Mouse (Mus musculus): ENCODE data around the gene Cdkl1.
A peak's percentile ranks its signal among the peaks of the same experiment; 100 is the strongest.

The Cdkl1 gene

DNA sequence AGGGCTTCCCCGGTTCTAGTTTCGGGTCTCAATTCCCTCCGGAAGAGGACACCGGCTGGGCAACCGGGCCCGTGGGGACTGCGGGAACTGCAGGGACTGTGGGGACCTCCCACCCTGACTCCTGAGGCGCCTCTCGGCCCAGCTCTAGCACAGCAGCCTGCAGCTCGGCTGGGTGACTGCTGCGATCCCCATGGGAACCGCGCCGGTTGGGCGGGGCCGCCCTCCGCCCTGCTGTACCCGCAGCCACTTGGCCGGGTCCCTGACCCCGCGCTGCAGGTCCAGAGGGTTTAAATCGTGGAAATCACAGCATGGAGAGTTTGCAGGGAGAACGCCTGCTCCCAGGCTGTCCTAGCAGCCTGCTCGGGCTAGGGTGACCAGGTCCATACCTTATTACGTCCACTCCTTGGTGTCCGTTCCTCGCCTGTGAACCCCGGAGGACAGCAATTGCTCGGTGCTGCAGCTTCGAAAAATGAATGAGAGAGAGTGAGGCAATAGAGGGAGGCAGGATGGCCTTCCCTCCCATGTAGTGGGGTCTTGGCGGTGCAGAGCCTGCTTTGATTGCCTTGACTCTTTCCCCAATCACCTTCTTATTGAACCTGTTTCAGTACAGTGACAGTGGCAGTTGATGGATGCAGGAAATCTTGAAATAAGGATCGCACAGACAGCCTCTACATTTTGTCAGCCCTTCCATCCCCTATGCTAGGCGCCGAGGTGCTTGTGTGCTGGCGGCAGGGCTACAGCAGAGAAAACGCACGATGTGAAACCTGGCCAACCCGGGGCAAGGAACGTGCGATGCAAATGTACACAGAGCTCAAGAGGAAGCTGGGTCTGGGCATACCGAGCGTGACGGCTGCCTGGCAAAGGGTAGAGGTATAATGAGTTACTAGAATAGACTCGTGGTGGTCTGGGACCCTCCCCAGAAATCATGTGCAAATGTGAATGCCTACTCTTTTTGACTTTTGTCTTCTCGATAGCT, at the start of gene Cdkl1:
Cdkl1 (minus strand) TSS at position 738 of the 976 bp plus-strand sequence.
- DNase-seq (ENCODE audit: low spot score), result peak; percentile 74

GRCm38 (mm10) chr12:69838376-69838775, 47.3 kb upstream of the Cdkl1 start:
- no peak for DNase-seq (ENCODE audit: low spot score)

DNA sequence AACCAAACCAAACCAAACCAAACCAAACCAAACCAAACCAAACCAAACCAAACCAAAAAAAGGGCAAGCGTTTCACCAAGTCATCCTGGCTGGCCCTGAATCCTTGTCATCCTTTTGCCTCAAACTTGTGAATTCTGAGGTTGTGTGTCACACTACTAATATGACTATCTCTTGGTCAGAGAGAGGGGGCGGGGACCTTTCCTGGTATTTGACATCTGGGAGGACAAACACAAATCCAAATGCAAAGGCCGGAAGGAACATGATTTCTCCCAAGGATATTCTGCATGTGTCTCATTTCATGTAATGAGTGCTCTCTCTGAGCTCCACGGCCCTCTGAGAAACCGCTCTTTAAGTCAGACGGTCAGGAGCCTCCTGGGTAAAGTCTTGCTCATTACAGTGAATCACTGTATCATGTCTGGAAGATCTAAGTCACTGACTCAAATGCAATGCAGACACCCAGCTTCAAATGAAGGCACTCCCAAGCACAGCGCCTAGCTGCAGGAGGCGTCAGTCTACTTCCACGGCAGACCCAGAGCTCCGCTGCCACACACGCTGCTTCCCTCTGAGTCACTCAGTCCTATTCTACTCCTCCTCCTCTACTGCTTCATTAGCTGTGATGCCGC, 43.0 kb upstream of the Cdkl1 start:
- DNase-seq (ENCODE audit: low spot score), result no peak

DNA sequence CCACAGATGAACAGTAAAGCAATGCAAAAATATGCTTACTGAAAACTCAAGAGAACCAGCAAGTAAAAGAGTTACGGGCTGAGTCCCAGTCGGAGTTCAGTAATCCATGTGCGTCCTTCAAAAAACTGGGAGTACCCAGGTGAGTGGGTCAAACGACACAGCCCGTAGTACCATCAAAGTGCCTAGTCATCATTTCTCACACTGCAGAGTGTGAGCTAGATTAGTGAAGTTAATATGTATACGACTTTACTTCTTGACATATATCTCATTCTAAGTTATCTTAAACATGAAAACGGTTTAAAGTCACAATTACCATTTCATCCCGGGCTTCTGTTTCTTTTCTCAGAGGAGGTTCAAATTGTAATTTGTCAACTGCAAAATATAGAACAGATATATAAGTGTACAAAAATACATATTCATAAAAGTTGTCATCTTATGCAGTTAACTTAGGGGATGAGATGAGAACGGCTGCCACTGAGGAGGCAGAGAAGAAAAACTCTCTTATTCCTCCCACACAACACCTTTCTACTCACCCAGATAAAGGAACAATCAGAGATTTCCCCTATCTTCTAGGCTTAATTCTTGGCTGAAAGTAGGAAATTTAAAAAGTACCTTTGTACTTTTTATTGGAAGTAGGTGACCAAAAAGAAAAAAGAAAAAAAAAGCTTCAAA, 40.3 kb upstream of the Cdkl1 start:
- DNase-seq (ENCODE audit: low spot score), result no peak

DNA sequence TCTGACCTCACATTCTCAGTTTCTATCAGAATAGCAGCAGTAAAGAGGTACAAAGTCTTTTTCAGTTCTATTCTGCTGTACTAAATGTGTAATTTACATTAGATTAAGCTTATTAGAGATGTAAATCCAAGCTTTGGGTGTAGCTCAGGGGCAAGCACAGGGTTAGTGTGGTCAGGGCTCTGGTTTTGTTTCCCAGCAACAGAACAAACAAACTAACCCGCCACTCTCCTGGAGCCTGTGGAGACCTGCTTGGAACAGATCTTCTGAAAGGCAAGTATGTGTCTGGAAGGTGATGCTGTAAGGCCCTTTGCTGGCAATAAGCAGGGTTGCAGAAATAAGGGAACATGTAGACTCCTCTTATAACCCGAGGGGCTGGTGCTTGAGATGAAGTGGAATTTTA, 37.1 kb upstream of the Cdkl1 start:
- no peak for DNase-seq (ENCODE audit: low spot score)

DNA sequence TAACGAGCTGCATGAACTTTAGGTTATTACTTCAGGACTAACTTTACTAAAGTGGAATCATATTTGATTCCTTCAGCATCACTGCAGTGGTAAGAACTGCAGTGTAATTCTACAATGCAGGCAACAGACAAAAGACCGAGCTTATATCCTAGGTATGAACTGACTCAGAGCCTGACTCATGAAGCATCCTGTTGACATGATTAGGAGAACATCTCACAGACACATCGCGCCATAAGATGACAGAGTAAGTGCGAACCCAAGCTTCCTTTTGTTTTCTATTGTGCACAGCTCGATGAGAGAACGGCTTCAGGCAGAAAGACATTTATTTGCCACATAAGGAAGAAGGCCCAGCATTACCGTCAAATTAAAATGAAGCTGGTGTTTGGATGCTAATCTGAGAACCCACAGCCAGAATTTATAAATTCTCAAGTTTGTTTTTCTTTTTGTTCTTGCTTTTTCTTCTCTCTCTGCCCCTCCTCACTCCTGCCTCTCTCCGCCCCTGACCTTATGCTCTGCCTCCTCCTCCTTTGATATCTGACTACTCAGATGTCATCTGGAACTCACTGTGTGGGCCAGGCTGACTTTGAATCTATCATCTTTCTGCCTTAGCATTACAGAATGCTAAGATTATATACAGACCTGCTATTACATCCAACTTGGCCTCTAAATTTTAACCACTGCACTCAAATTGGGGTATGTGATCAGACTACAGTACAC, 34.0 kb upstream of the Cdkl1 start:
- no peak for DNase-seq (ENCODE audit: low spot score)

- no peak for DNase-seq (ENCODE audit: low spot score)
Measured at GRCm38 (mm10) chr12:69814272-69814671, 23.2 kb upstream of the Cdkl1 start.

DNA sequence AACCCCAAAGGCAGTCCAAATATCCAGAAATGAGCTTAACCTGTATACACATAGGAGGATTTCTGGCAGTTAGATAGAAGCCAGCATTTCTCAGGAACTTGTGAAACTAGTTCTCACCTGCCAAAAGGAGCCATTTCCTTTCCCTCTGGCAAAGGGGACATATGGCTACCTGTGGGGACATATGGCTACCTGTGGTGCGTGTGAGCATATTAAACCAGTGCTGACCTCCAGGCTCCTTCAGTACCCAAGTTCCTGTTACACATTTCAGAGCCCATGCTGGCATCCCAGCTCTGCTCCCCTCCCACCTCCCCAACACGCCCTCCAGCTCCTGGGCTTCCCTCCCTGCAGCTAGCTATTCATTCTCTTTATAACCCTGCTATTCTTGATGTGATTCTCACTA, 22.5 kb upstream of the Cdkl1 start:
- no peak for DNase-seq (ENCODE audit: low spot score)

DNA sequence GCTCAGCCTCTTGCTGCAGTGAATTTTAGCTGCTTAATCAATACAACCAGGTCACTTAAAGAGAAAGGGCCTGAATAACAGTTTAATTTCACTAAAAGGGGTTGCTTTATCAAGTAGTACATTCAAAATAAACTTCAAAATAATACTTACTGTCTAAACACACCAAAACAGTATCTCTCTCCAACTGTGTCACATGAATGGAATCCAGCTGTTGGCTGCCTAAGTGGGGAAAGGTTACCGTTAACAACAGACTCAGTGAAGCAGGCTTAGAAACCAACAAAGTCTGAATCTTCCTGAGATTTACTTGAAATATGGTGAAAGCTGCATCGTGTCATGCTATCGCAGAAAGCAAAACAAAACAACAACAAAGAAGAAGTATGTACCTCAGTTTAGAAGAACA, 21.9 kb upstream of the Cdkl1 start:
- no peak for DNase-seq (ENCODE audit: low spot score)

GRCm38 (mm10) chr12:69811976-69812375, 20.9 kb upstream of the Cdkl1 start:
- no peak for DNase-seq (ENCODE audit: low spot score)

DNA sequence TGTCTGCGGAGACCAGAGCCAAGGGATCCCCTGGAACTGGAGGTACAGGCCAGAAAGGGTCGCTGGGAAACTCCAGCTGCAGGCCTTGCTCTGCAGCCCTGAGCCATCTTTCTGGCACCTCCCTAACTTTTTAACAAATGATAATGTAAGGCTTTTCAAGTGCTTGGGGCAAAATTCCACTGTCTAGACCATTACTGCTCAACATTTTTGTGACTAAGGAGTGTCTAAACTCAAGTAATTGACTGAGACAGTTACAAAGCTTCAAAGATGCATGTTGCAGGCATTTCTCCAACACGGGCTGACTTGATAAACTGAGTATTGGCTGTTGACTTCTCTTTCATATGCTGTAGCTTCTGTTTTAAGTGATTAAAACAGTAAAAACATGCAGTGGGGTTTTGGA, 18.4 kb upstream of the Cdkl1 start:
- DNase-seq (ENCODE audit: low spot score), result no peak

DNA sequence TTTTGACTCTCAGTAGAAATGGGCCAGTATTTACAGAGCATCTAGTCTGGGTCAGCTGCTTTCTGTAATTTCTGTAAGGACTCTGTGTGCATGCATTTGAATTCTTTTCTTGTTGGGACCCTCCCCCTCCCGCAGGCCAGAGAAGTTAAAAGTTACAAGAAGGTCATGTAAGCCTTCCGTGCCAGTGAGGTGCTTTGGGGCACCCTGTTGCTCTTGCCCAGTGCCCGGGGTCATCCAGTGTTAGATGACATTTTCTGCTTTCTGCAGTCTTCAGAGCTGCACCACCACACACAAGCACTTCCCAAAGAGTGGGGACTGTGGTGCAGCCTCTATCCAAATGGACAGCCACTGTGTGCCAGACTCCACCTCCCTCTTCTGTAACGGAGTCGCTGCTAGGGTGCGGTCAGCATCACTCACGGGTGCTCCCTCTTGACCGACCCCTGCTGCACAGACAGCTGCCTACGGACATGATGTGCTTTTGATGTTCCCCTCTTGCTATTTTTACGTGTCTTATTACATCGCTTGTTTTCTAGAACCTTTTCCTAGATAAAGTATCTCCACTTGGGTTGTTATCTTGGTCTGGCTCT, 16.4 kb upstream of the Cdkl1 start:
- DNase-seq (ENCODE audit: low spot score), result no peak

- DNase-seq (ENCODE audit: low spot score), result no peak
Measured at GRCm38 (mm10) chr12:69805148-69805547, 14.1 kb upstream of the Cdkl1 start.

DNA sequence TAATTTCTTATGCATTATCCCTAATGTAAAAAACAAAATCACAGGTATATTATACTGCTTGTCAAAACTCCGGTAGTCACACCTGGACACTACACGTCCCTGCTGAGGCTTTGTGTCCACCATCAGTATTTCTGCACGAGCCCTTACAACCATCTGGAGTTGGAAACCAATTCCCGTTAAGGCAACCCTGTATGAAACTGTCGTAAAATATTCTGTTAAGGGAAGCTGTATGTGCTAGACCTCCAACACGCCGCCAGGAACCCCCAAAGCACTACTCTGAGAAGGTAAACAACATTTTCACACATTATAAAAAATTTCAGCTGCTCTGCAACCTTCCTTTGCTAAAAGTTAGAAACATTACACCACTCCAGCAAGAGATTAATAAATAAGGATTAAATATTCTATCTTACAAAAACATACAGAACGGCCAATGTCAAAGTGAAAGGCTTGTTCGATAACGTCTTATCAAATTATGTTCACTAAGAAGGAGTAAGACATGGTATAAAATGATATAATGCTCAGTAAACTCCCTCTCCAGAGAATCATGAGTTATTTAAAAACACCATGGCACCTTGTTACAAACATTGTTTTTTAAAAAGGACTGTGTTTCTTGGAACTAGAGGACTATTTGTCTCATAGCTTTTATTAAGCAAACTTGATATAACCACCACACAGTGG, 13.5 kb upstream of the Cdkl1 start:
- no peak for DNase-seq (ENCODE audit: low spot score)

DNA sequence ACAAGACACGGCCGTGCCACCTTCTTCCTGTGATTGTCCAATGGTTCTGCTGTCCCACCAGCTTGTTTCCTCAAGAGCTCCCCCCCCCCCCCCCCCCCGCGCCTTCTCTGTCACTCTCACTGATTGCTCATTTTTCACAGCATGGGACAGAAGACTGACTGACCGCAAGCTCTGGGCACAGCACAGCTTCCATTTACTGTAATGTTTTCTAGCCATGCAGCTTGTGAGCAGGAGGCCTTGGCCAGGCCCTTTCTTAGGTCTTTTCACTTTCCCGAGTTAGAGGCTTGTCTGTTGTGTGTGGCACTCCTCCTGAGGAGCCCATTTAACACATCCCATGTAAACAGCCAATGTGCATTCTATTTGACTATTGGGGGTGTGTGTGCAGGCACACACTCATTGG, 12.1 kb upstream of the Cdkl1 start:
- no peak for DNase-seq (ENCODE audit: low spot score)

DNA sequence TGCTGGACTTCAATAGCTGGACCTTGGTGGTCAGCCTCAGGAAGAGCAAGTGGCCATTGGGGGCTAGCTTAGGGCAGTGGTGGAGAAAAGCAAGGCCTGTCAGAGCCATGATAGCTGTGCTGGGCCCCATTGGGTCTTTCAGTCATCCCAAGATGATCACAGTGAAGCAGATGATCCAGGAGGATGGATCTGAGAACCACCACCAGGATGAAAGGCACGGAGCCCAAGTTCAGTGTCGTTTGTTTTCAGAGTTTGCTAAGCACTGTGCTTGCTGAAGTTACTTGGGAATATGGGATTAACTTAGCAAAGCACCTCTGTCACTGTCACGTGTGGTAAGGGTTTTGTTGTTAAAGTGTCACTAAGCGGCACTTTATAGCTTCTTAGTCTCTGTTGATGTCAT, 9.5 kb upstream of the Cdkl1 start:
- no peak for DNase-seq (ENCODE audit: low spot score)

DNA sequence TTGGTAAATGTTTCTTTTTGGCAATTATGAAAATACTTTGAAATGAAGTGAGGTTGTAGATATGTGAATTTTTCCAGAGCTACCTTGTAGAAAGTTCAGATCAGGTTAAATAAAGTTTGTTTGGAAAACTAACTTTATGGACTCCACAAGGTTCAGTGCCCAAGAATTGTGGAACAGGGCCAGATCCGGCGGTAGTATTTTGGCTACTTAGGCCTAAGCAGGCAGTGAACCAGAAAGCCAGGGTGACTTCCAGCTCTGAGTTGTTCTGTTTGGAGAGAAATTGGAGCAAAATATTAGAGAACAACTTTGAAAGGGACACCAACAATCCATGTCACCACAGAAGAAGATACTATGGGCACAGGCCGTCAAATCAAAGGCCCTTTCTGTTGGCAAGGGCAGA, 5.2 kb upstream of the Cdkl1 start:
- DNase-seq (ENCODE audit: low spot score), result no peak

DNA sequence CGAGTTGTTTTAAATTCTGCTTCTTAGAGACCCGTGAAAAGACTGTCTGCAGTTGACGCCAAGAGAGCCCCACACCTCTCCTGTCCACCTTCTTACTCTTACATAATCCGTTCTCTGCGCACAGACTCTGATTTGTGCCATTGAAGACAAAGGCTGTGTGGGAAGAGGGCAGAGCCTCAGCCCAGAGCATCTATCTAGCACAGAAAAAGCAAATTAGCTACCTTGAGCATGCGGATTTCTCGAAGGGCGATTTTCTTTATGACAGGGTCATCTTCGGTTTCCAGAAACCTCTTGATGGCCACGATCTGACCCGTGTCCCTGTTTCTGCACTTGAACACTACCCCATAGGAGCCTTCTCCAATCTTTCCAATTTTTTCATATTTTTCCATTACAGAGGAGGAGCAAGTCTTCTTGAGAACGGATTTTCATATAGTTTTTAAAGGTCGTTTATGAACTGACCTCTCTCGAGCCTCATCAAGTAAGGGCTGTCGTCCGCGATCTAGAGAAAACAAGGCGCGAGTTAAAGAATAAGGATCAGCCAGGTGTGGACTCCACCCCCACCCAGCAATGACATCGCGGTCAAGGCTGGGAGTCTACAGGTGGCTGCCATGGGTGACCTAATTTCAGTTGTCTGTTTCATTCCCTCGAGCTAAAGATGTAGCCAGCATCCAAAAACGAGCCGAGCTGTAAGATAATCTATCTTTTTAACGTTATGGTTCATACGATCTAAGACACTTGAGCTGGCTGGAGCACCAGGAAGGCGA, 1.1 kb downstream of the Cdkl1 start:
- DNase-seq (ENCODE audit: low spot score), result no peak

GRCm38 (mm10) chr12:69788380-69788779, 2.7 kb downstream of the Cdkl1 start:
- DNase-seq (ENCODE audit: low spot score), result no peak

GRCm38 (mm10) chr12:69785471-69785870, 5.6 kb downstream of the Cdkl1 start:
- DNase-seq (ENCODE audit: low spot score), result no peak

All from testis, postnatal 10 days (tissue).